Mouse (Mus musculus) heart, embryonic 12.5 days (tissue): Measurements from ENCODE around the gene Gltpd2. TPM values are rescaled to one million over a fixed set of nuclear protein-coding genes. Genes with fewer than 3 reads are reported as not detected.

Experiments
- ATAC-seq: fragments of 200-750 bp; cut with Nextera tagmentation; 2 replicates; pipeline ENCODE4 v1.8.0; 2017; ENCODE audit warnings: moderate TSS enrichment, moderate library complexity; ENCODE audit not compliant: insufficient number of reproducible peaks, low FRiP score
- H3K27ac ChIP-seq: fragments of 300-500 bp; sonication (generic); 2 replicates; pipeline ENCODE4 v1.5.1; 2016; ENCODE audit warnings: mild to moderate bottlenecking, moderate library complexity; ENCODE audit not compliant: poor library complexity, severe bottlenecking
- H3K27me3 ChIP-seq: fragments of 300-500 bp; sonication (generic); replicated peaks from 2 replicates; pipeline ENCODE4 v1.6.1; 2016; ENCODE audit warnings: mild to moderate bottlenecking, moderate library complexity
- H3K36me3 ChIP-seq: fragments of 300-500 bp; sonication (generic); 2 replicates; pipeline ENCODE4 v1.6.1; 2016; ENCODE audit warnings: mild to moderate bottlenecking, moderate library complexity
- H3K4me1 ChIP-seq: fragments of 300-500 bp; sonication (generic); replicated peaks from 2 replicates; pipeline ENCODE4 v1.6.1; 2016; ENCODE audit warnings: mild to moderate bottlenecking
- H3K4me2 ChIP-seq: fragments of 300-500 bp; sonication (generic); 2 replicates; pipeline ENCODE4 v1.6.1; 2016; ENCODE audit warnings: mild to moderate bottlenecking, moderate library complexity
- H3K4me3 ChIP-seq: fragments of 300-500 bp; sonication (generic); 2 replicates; pipeline ENCODE4 v1.5.1; 2016; ENCODE audit warnings: mild to moderate bottlenecking
- H3K9ac ChIP-seq: fragments of 300-500 bp; sonication (generic); 2 replicates; pipeline ENCODE4 v1.6.1; 2016; ENCODE audit warnings: mild to moderate bottlenecking, moderate library complexity
- H3K9me3 ChIP-seq: fragments of 300-500 bp; sonication (generic); replicated peaks from 2 replicates; pipeline ENCODE4 v1.6.1; 2016; ENCODE audit warnings: mild to moderate bottlenecking, moderate library complexity
- WGBS: fragments of 180-500 bp; shearing (Covaris S2); methylation state at CpG from one replicate; pipeline ENCODE4 v1.1.7; 2016; 5-methylcytosine and 5-hydroxymethylcytosine counted together
- polyA plus RNA-seq: library from polyadenylated mRNA; unstranded; fragments of >200 nt; fragmentation: Nextera tagmentation; extraction: Ambion mirVana; gene quantifications from 2 replicates; pipeline ENCODE4 v1.2.1, GENCODE M21; 2016

Gltpd2 gene
- polyA plus RNA-seq, 1 experiment from 2014 or later, result 0.65 TPM

- peaks cover 8% of the 10 kb centered on the region; the same call in 1 of the 2 replicates for H3K27me3 ChIP-seq
- H3K36me3 ChIP-seq, result no peaks in the 10 kb centered on the region
- no peaks in the 10 kb centered on the region for H3K9me3 ChIP-seq
- H3K4me1 ChIP-seq, result 0 out of 2 replicates have a peak, but pooled peaks cover 4% of the 10 kb centered on the region
- no peak overlapping the region for H3K27ac ChIP-seq
- no peak for ATAC-seq
- WGBS, result 55% methylated on average over 3 of the region's 3 CpGs
- no peak overlapping the region for H3K4me2 ChIP-seq
- H3K4me3 ChIP-seq, result no peak overlapping the region
- no peak overlapping the region for H3K9ac ChIP-seq
These were observed 17.0 kb upstream of the Gltpd2 start for GRCm38 (mm10) chr11:70502018-70502417.

DNA sequence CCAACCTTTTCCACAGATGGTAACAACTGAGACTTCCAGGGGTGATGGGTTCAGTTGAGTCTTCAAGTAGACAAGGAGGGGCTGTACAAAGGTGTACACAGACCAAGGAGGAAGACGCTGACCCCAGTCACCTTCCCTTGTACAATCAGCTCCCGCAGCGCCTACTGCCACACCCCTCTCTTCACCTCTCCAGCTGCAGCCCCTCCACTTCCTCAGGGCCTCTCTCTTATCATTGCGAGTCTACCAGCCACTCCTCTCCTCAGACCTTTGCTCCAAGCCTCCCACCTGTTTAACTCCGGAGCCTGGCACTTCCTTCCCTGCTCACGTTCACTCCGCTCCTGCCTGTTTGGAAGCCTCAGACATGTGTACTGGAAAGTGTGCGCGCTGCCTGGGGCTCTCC is 14.0 kb upstream of the Gltpd2 start, which contains the start of gene Tm4sf5:
Gene Tm4sf5 (plus strand): TSS at position 275 of the 400 bp plus-strand sequence.
- H3K4me2 ChIP-seq, result no peak within 1 kb of the TSS
- no peak for ATAC-seq
- H3K27me3 ChIP-seq, result peaks cover 27% of the 10 kb centered on the region
- no peaks in the 10 kb centered on the region for H3K9me3 ChIP-seq
- WGBS, result 46% methylated on average over 9 of the region's 9 CpGs
- H3K4me3 ChIP-seq, result no peak within 1 kb of the TSS
- no peaks in the 10 kb centered on the region for H3K36me3 ChIP-seq
- H3K27ac ChIP-seq, result no peak within 1 kb of the TSS
- 0 out of 2 replicates have a peak, but pooled peaks cover 4% of the 10 kb centered on the region for H3K4me1 ChIP-seq
- peak within 1 kb of the TSS; percentile 38; the same call in 1 of the 2 replicates for H3K9ac ChIP-seq

GRCm38 (mm10) chr11:70506385-70506784 is 12.6 kb upstream of the Gltpd2 start:
- Histone ChIP-seq H3K27me3 (peaks cover 33% of the 10 kb centered on the region), H3K9me3 (no peaks in the 10 kb centered on the region), H3K4me3 (no peak overlapping the region), H3K4me1 (0 out of 2 replicates have a peak, but pooled peaks cover 4% of the 10 kb centered on the region), H3K9ac (no peak overlapping the region), H3K27ac (no peak overlapping the region), H3K36me3 (no peaks in the 10 kb centered on the region), H3K4me2 (no peak overlapping the region; the same call in 1 of the 2 replicates)
- 17% methylated on average over 4 of the region's 4 CpGs for WGBS
- no peak for ATAC-seq

DNA sequence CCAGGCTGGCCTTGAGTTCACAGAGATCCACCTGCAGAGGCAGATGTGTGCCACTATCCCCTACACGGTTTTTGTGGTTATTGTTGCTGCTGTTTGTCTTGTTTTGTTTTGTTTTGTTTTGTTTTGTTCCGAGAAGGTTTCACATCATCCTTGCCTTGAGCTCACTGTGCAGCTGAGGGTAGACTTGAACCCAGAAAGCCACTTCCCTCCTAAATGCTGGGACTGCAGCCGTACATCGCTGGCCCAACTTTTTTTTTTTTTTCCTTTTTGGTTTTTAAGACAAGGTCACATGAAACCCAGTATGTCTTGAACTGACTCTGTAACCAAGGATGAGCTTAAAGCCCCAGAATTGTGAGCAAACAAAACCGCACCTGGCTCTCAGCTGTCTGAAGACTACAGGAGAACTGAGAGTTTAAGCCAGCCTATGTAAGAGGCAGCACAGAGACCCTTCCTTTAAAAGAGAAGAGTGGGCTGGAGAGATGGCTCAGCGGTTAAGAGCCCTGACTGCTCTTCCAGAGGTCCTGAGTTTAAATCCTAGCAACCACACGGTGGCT is 12.0 kb upstream of the Gltpd2 start:
- Histone ChIP-seq H3K27me3 (peaks cover 33% of the 10 kb centered on the region), H3K27ac (no peak overlapping the region), H3K4me3 (no peak overlapping the region), H3K9ac (no peak overlapping the region), H3K9me3 (no peaks in the 10 kb centered on the region), H3K36me3 (no peaks in the 10 kb centered on the region), H3K4me1 (0 out of 2 replicates have a peak, but pooled peaks cover 4% of the 10 kb centered on the region), H3K4me2 (no peak overlapping the region)
- 62% methylated on average over 7 of the region's 7 CpGs for WGBS
- no peak for ATAC-seq

- H3K27ac ChIP-seq, result no peak overlapping the region
- ATAC-seq, result no peak
- H3K9ac ChIP-seq, result no peak overlapping the region
- H3K9me3 ChIP-seq, result no peaks in the 10 kb centered on the region
- 0 out of 2 replicates have a peak, but pooled peaks cover 3% of the 10 kb centered on the region for H3K4me1 ChIP-seq
- no peak overlapping the region for H3K4me3 ChIP-seq
- peak overlapping the region; percentile 35 for H3K4me2 ChIP-seq
- H3K27me3 ChIP-seq, result peaks cover 33% of the 10 kb centered on the region
- no peaks in the 10 kb centered on the region for H3K36me3 ChIP-seq
- WGBS, result 11% methylated on average over 19 of the region's 19 CpGs
These were observed 9.0 kb upstream of the Gltpd2 start for GRCm38 (mm10) chr11:70509753-70510564.

DNA sequence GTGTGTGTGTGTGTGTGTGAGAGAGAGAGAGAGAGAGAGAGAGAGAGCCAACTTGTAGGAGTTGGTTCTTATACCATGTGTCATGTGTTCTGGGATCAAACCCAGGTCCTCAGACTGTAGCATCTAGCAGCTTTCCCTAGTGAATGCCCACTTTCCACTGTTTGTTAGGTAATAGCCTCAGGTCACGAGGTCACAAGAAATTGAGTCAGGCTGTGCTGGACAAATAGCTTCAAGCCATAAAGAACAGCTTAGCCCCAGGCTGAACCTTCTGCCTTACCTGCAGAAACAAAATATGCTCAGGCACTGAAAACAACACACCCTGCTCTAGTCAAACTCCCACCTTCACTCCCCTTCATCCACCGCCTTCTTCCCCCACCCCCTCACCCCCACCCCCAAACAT is 7.8 kb upstream of the Gltpd2 start:
- WGBS, result 76% methylated on average over 2 of the region's 2 CpGs

GRCm38 (mm10) chr11:70511825-70512224 is 7.2 kb upstream of the Gltpd2 start:
- WGBS, result 88% methylated on average over 7 of the region's 7 CpGs
- Histone ChIP-seq H3K9ac (no peak overlapping the region), H3K36me3 (no peaks in the 10 kb centered on the region), H3K27me3 (peaks cover 29% of the 10 kb centered on the region), H3K4me1 (no peaks in the 10 kb centered on the region), H3K4me2 (no peak overlapping the region), H3K9me3 (no peaks in the 10 kb centered on the region), H3K4me3 (no peak overlapping the region), H3K27ac (no peak overlapping the region)
- no peak for ATAC-seq

More for the DNA sequence above, 7.8 kb upstream of the Gltpd2 start:
- Histone ChIP-seq H3K36me3 (no peaks in the 10 kb centered on the region), H3K27me3 (peaks cover 29% of the 10 kb centered on the region), H3K9me3 (no peaks in the 10 kb centered on the region), H3K4me2 (no peak overlapping the region), H3K4me3 (no peak overlapping the region), H3K27ac (no peak overlapping the region), H3K9ac (no peak overlapping the region), H3K4me1 (no peaks in the 10 kb centered on the region)
- ATAC-seq, result no peak

GRCm38 (mm10) chr11:70512709-70513342 is 6.2 kb upstream of the Gltpd2 start:
- Histone ChIP-seq H3K27ac (no peak overlapping the region), H3K4me2 (no peak overlapping the region), H3K9ac (no peak overlapping the region), H3K4me3 (no peak overlapping the region), H3K27me3 (peaks cover 28% of the 10 kb centered on the region), H3K36me3 (no peaks in the 10 kb centered on the region), H3K4me1 (no peaks in the 10 kb centered on the region), H3K9me3 (no peaks in the 10 kb centered on the region)
- no peak for ATAC-seq
- WGBS, result 67% methylated on average over 7 of the region's 7 CpGs

DNA sequence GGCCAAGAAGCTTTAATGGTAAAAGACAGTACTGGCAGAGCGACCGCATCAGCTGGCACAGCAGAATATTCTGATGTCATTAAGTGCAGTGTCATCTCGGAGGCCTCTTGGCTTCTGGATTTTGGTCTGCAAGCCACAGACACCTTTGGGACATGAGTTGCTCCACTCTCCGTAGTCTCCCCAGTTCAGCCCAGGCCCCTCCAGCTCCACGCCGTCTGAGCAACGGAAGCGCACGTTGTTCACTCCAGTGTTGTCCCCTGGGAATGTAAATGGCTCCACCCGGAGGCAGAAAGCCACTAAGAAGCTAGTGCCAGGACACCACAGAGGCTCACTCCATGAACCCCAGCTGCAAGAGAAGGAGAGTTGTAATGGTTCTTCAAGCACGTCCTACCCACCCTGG is 5.5 kb upstream of the Gltpd2 start:
- Histone ChIP-seq H3K4me1 (no peaks in the 10 kb centered on the region), H3K36me3 (no peaks in the 10 kb centered on the region), H3K9ac (no peak overlapping the region), H3K4me2 (no peak overlapping the region), H3K4me3 (no peak overlapping the region), H3K9me3 (no peaks in the 10 kb centered on the region), H3K27ac (no peak overlapping the region), H3K27me3 (peaks cover 21% of the 10 kb centered on the region)
- 61% methylated on average over 11 of the region's 11 CpGs for WGBS
- no peak for ATAC-seq

DNA sequence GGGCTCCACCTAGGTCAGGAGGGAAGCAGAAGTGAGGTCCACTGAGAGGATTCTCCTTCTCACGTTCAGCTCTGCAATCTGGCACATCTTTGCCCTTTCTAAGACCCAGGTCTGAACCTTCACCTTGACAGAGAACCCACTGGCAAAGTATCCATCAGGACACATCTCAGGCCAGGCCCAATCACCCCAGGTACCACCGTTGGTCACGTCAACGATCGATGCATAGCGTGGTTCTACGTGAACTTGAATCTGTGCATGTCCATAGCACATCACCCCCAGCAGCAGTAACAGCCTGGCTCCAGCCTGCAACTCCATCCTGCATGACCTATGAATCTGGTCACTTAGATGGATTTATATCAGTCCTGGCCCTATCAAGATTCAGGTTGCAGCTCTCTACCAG is 4.7 kb upstream of the Gltpd2 start, which contains the start of gene Vmo1:
Gene Vmo1 (minus strand): TSS at position 329 of the 400 bp plus-strand sequence.
- Histone ChIP-seq H3K4me2 (no peak within 1 kb of the TSS), H3K9ac (no peak within 1 kb of the TSS), H3K4me1 (no peaks in the 10 kb centered on the region), H3K9me3 (no peaks in the 10 kb centered on the region), H3K27me3 (peaks cover 17% of the 10 kb centered on the region), H3K36me3 (no peaks in the 10 kb centered on the region), H3K4me3 (no peak within 1 kb of the TSS), H3K27ac (no peak within 1 kb of the TSS)
- no peak for ATAC-seq
- WGBS, result 86% methylated on average over 7 of the region's 7 CpGs

GRCm38 (mm10) chr11:70516352-70516751 is 2.6 kb upstream of the Gltpd2 start:
- ATAC-seq, result no peak
- Histone ChIP-seq H3K36me3 (no peaks in the 10 kb centered on the region), H3K9me3 (no peaks in the 10 kb centered on the region), H3K27ac (no peak overlapping the region), H3K4me2 (no peak overlapping the region), H3K4me3 (no peak overlapping the region), H3K9ac (no peak overlapping the region), H3K4me1 (peaks cover 11% of the 10 kb centered on the region), H3K27me3 (0 out of 2 replicates have a peak, but pooled peaks cover 4% of the 10 kb centered on the region)
- 18% methylated on average over 2 of the region's 2 CpGs for WGBS
